Mouse (Mus musculus): ENCODE results near the gene Olfml2a.

Gene Olfml2a

GRCm38 (mm10) chr2:38931851-38932667 is at the start of gene Olfml2a:
TSS of gene Olfml2a (plus strand) at chr2:38931978.
- DNase-seq = peak; percentile 74

- DNase-seq = no peak
These were observed 28.9 kb upstream of the Olfml2a start for GRCm38 (mm10) chr2:38902866-38903265.

GRCm38 (mm10) chr2:38904290-38904689 is 27.5 kb upstream of the Olfml2a start:
- DNase-seq = no peak

- no peak for DNase-seq
These were observed 25.7 kb upstream of the Olfml2a start for GRCm38 (mm10) chr2:38906097-38906496.

- DNase-seq = no peak
These were observed 23.2 kb upstream of the Olfml2a start for GRCm38 (mm10) chr2:38908604-38909003.

GRCm38 (mm10) chr2:38914517-38914916 is 17.3 kb upstream of the Olfml2a start:
- DNase-seq = no peak

- DNase-seq = no peak
These were observed 16.8 kb upstream of the Olfml2a start for GRCm38 (mm10) chr2:38914965-38915364.

GRCm38 (mm10) chr2:38916947-38917691 is 14.7 kb upstream of the Olfml2a start:
- no peak for DNase-seq

- no peak for DNase-seq
These were observed 10.4 kb upstream of the Olfml2a start for GRCm38 (mm10) chr2:38921374-38921773.

GRCm38 (mm10) chr2:38923471-38923870 is 8.3 kb upstream of the Olfml2a start:
- DNase-seq = no peak

GRCm38 (mm10) chr2:38923911-38924310 is 7.9 kb upstream of the Olfml2a start:
- DNase-seq = no peak

- no peak for DNase-seq
These were observed 7.2 kb upstream of the Olfml2a start for GRCm38 (mm10) chr2:38924571-38924970.

- DNase-seq = peak; percentile 12
These were observed 6.4 kb upstream of the Olfml2a start for GRCm38 (mm10) chr2:38925171-38926080.

- DNase-seq = peak; percentile 92
These were observed 5.5 kb upstream of the Olfml2a start for GRCm38 (mm10) chr2:38926145-38926891.

GRCm38 (mm10) chr2:38927115-38927979 is 4.4 kb upstream of the Olfml2a start, which contains the start of gene Nr6a1:
TSS of gene Nr6a1 (minus strand) at chr2:38927688.
- DNase-seq = peak; percentile 76

- no peak for DNase-seq
These were observed 1.5 kb upstream of the Olfml2a start for GRCm38 (mm10) chr2:38930269-38930668.

- DNase-seq = no peak
These were observed 2.2 kb downstream of the Olfml2a start for GRCm38 (mm10) chr2:38933931-38934330.

GRCm38 (mm10) chr2:38934936-38935335 is 3.2 kb downstream of the Olfml2a start:
- DNase-seq = no peak

- DNase-seq = no peak
These were observed 5.1 kb downstream of the Olfml2a start for GRCm38 (mm10) chr2:38936721-38937378.

GRCm38 (mm10) chr2:38937396-38937795 is 5.6 kb downstream of the Olfml2a start:
- DNase-seq = no peak

- no peak for DNase-seq
These were observed 6.2 kb downstream of the Olfml2a start for GRCm38 (mm10) chr2:38938007-38938406.
